Mouse (Mus musculus) embryonic facial prominence, embryonic 14.5 days (tissue): ENCODE results near the gene Rpl18. TPM values are rescaled to one million over a fixed set of nuclear protein-coding genes. Genes with fewer than 3 reads are reported as not detected.
A peak's percentile ranks its signal among the peaks of the same experiment; 100 is the strongest.

Experiments used
- ATAC-seq: fragments of 200-750 bp; cut with Nextera tagmentation; 2 replicates; pipeline ENCODE4 v1.8.0; 2017; ENCODE audit warnings: low read depth, moderate number of reproducible peaks, moderate TSS enrichment
- DNase-seq: peaks from one replicate; pipeline ENCODE4 v3.0.0-alpha.2; 2015; ENCODE audit warnings: low spot score
- H3K27ac ChIP-seq: fragments of 300-500 bp; sonication (generic); replicated peaks from 2 replicates; pipeline ENCODE4 v1.5.1; 2014; ENCODE audit warnings: low read depth, mild to moderate bottlenecking, low read length, moderate library complexity
- H3K27me3 ChIP-seq: fragments of 300-500 bp; sonication (generic); replicated peaks from 2 replicates; pipeline ENCODE4 v1.6.1; 2014; ENCODE audit warnings: low read length; ENCODE audit not compliant: control insufficient read depth, insufficient read depth
- H3K36me3 ChIP-seq: fragments of 300-500 bp; sonication (generic); 2 replicates; pipeline ENCODE4 v1.6.1; 2014; ENCODE audit warnings: low read length, mixed read lengths; ENCODE audit not compliant: control insufficient read depth, insufficient read depth
- H3K4me1 ChIP-seq: fragments of 300-500 bp; sonication (generic); 2 replicates; pipeline ENCODE4 v1.6.1; 2014; ENCODE audit warnings: antibody characterized with exemption, low read length; ENCODE audit not compliant: control insufficient read depth, insufficient read depth
- H3K4me2 ChIP-seq: fragments of 300-500 bp; sonication (generic); 2 replicates; pipeline ENCODE4 v1.6.1; 2014; ENCODE audit warnings: low read depth, mild to moderate bottlenecking, low read length, moderate library complexity, mixed read lengths
- H3K4me3 ChIP-seq: fragments of 300-500 bp; sonication (generic); 2 replicates; pipeline ENCODE4 v1.5.1; 2014; ENCODE audit warnings: low read depth, mild to moderate bottlenecking, low read length
- H3K9ac ChIP-seq: fragments of 300-500 bp; sonication (generic); 2 replicates; pipeline ENCODE4 v1.6.1; 2014; ENCODE audit warnings: low read depth, mild to moderate bottlenecking, low read length, moderate library complexity, mixed read lengths
- H3K9me3 ChIP-seq: fragments of 300-500 bp; sonication (generic); 2 replicates; pipeline ENCODE4 v1.6.1; 2016; ENCODE audit warnings: low read length; ENCODE audit not compliant: control insufficient read depth
- WGBS: fragments of 180-500 bp; shearing (Covaris S2); extraction: QIAGEN DNeasy Blood & Tissue Kit; methylation state at CpG from one replicate; pipeline ENCODE4 v1.1.7; 2014; 5-methylcytosine and 5-hydroxymethylcytosine counted together
- polyA plus RNA-seq: library from polyadenylated mRNA; unstranded; fragments of >200 nt; fragmentation: Nextera tagmentation; extraction: Ambion mirVana; gene quantifications from 2 replicates; pipeline ENCODE4 v1.2.1, GENCODE M21; 2014

The Rpl18 gene
- polyA plus RNA-seq, 1 experiment from 2014 or later: 1,204 TPM

DNA sequence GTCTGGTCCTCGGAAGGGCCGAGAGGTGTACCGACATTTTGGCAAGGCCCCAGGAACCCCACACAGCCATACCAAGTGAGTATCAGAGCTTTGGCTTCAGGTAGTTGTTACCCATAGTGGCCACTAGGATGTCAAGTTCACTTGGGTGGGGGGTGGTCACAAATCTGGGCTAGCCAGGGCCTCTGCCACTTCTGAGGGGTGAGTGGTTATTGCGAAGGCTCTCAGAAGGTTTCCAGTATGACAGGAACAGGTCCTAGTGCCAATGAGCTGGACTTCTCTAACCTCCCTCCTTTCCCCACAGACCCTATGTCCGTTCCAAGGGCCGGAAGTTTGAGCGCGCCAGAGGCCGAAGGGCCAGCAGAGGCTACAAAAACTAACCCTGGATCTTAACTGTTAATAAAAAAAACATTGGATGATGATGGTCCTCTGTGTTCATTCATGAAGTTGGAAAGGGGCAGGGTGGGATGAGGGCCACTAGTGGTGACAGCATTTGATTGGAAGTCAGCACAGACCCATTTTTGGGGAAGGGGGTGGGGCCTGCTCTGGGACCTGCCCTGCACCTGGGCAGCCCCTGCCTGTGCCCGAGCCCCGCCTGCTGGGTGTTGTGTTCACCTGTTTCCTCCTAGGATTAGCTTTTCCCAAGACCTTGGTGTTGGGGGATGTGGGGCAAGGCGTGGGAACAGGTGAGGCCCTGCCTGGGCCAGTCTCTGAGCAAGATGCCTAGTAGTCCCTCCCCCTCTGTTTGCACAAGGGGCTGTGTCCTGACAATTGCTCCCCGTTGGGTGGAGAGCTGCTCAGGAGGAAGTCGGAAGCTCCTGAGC is 5.4 kb downstream of the Rpl18 start, which contains the start of gene Fam83e:
TSS of gene Fam83e (plus strand) at position 800 of the 821 bp plus-strand sequence.
- Histone ChIP-seq H3K4me2 (peak within 1 kb of the TSS; percentile 77; the same call in 1 of the 2 replicates), H3K36me3 (peaks cover 64% of the 10 kb centered on the region), H3K27ac (no peak within 1 kb of the TSS; the same call in 1 of the 2 replicates), H3K9ac (peak within 1 kb of the TSS; percentile 19; the same call in 1 of the 2 replicates), H3K27me3 (no peaks in the 10 kb centered on the region), H3K9me3 (no peaks in the 10 kb centered on the region), H3K4me3 (no peak within 1 kb of the TSS), H3K4me1 (peaks cover 13% of the 10 kb centered on the region)
- WGBS: 70% methylated on average over 11 of the region's 14 CpGs
- ATAC-seq (peak; percentile 32; the same call in 1 of the 2 replicates), DNase-seq (peak; percentile 51)

DNA sequence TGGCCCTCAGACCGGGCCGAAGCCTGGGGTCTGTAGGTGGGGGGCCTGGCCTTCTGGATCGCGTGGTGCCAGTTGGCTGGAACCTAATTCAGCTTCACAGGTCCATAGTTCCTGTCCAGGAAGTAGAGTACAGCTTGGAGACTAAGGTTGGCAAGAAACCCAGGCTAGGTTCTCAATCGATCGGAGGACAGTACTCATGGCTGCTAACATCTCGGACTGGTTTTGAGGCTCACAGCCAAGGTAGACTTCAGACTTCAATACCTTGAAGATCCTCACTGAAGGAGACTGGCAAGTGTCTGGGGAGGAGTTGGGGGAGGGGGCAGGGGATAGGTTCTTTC is 5.9 kb downstream of the Rpl18 start:
- DNase-seq: no peak
- Histone ChIP-seq H3K4me3 (no peak overlapping the region), H3K27ac (no peak overlapping the region; the same call in 1 of the 2 replicates), H3K4me1 (peaks cover 8% of the 10 kb centered on the region), H3K9me3 (no peaks in the 10 kb centered on the region), H3K27me3 (no peaks in the 10 kb centered on the region), H3K36me3 (peaks cover 70% of the 10 kb centered on the region), H3K4me2 (no peak overlapping the region), H3K9ac (no peak overlapping the region)
- 79% methylated on average over 7 of the region's 7 CpGs for WGBS
- no peak for ATAC-seq

- no peak overlapping the region for H3K4me3 ChIP-seq
- ATAC-seq: no peak
- WGBS: 56% methylated on average over 13 of the region's 13 CpGs
- H3K27me3 ChIP-seq: no peaks in the 10 kb centered on the region
- no peak overlapping the region for H3K27ac ChIP-seq
- no peak overlapping the region for H3K4me2 ChIP-seq
- no peak overlapping the region for H3K9ac ChIP-seq
- H3K36me3 ChIP-seq: peaks cover 76% of the 10 kb centered on the region
- H3K4me1 ChIP-seq: peaks cover 3% of the 10 kb centered on the region
- DNase-seq: no peak
- no peaks in the 10 kb centered on the region for H3K9me3 ChIP-seq
Observed at GRCm38 (mm10) chr7:45721642-45722347, 6.5 kb downstream of the Rpl18 start.

DNA sequence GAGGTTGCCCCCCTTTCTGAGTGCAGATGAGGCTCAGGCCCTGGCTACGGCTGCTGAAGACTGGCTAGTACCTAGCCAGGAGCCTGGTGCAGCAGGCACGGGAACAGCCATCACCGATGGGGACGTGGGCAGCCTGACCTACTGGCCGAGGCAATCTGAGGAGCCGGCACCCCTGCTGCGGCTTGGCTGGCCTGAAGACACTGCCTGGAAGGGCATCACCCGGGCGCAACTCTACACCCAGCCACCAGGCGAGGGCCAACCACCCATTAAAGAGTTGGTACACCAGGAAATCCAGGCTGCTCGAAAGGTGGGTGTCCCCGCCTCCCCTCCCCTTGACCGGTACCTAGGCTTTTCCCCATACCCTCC is 7.1 kb downstream of the Rpl18 start:
- no peak for DNase-seq
- Histone ChIP-seq H3K9me3 (no peaks in the 10 kb centered on the region), H3K9ac (no peak overlapping the region), H3K4me2 (no peak overlapping the region), H3K27ac (no peak overlapping the region), H3K4me1 (peaks cover 3% of the 10 kb centered on the region), H3K4me3 (no peak overlapping the region), H3K36me3 (peaks cover 79% of the 10 kb centered on the region), H3K27me3 (no peaks in the 10 kb centered on the region)
- WGBS: 87% methylated on average over 8 of the region's 13 CpGs
- ATAC-seq: no peak

GRCm38 (mm10) chr7:45723301-45723700 is 8.0 kb downstream of the Rpl18 start:
- H3K27ac ChIP-seq: no peak overlapping the region
- H3K27me3 ChIP-seq: no peaks in the 10 kb centered on the region
- peaks cover 3% of the 10 kb centered on the region for H3K4me1 ChIP-seq
- 76% methylated on average over 4 of the region's 4 CpGs for WGBS
- no peak overlapping the region for H3K9ac ChIP-seq
- H3K9me3 ChIP-seq: no peaks in the 10 kb centered on the region
- DNase-seq (no peak), ATAC-seq (no peak)
- no peak overlapping the region for H3K4me2 ChIP-seq
- H3K4me3 ChIP-seq: no peak overlapping the region
- peaks cover 79% of the 10 kb centered on the region for H3K36me3 ChIP-seq

DNA sequence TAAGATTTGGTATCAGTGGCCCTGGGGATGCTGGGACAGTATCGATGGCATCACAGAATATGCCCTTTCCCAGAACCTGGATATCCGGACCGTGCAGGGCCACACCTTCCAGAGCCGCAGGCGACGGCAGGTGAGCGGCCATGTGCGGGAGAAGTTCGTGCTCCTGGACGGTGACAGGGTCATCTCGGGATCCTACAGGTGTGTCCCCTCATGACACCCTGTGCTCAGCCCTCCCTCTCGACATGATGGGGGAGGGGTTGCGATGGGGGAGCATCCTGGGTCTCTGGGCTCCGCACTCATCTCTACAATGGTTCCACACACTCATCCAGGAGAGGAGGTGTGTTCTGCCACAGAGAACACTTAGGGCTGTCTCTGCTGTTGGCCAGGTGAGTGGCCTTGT is 8.5 kb downstream of the Rpl18 start:
- Histone ChIP-seq H3K4me2 (no peak overlapping the region), H3K27me3 (no peaks in the 10 kb centered on the region), H3K36me3 (peaks cover 81% of the 10 kb centered on the region), H3K4me3 (no peak overlapping the region), H3K9ac (no peak overlapping the region), H3K9me3 (no peaks in the 10 kb centered on the region), H3K4me1 (peaks cover 3% of the 10 kb centered on the region), H3K27ac (no peak overlapping the region)
- WGBS: 94% methylated on average over 14 of the region's 14 CpGs
- DNase-seq (no peak), ATAC-seq (no peak)

GRCm38 (mm10) chr7:45725151-45725550 is 9.9 kb downstream of the Rpl18 start:
- no peak overlapping the region for H3K4me3 ChIP-seq
- H3K9ac ChIP-seq: no peak overlapping the region
- no peak overlapping the region for H3K27ac ChIP-seq
- no peaks in the 10 kb centered on the region for H3K9me3 ChIP-seq
- peaks cover 70% of the 10 kb centered on the region for H3K36me3 ChIP-seq
- WGBS: 90% methylated on average over 7 of the region's 9 CpGs
- H3K4me2 ChIP-seq: no peak overlapping the region
- H3K4me1 ChIP-seq: no peaks in the 10 kb centered on the region
- ATAC-seq: no peak
- no peaks in the 10 kb centered on the region for H3K27me3 ChIP-seq
- no peak for DNase-seq

GRCm38 (mm10) chr7:45725713-45726112 is 10.5 kb downstream of the Rpl18 start, which contains the start of gene Spaca4:
Gene Spaca4 (minus strand): TSS chr7:45725813.
- Histone ChIP-seq H3K9me3 (no peaks in the 10 kb centered on the region), H3K9ac (no peak within 1 kb of the TSS), H3K4me2 (no peak within 1 kb of the TSS), H3K27ac (no peak within 1 kb of the TSS), H3K4me3 (no peak within 1 kb of the TSS), H3K36me3 (peaks cover 65% of the 10 kb centered on the region), H3K27me3 (no peaks in the 10 kb centered on the region), H3K4me1 (no peaks in the 10 kb centered on the region)
- no peak for ATAC-seq
- no peak for DNase-seq
- WGBS: 91% methylated on average over 11 of the region's 11 CpGs
